Mouse (Mus musculus) kidney, postnatal 25 days (tissue): ENCODE data around the gene Dld.

Experiments used
- DNase-seq, 2 experiments: peaks; one replicate each; pipeline ENCODE4 v3.0.0; 2021; ENCODE audit warnings: mixed read lengths in 2 of 2

Gene Dld

DNA sequence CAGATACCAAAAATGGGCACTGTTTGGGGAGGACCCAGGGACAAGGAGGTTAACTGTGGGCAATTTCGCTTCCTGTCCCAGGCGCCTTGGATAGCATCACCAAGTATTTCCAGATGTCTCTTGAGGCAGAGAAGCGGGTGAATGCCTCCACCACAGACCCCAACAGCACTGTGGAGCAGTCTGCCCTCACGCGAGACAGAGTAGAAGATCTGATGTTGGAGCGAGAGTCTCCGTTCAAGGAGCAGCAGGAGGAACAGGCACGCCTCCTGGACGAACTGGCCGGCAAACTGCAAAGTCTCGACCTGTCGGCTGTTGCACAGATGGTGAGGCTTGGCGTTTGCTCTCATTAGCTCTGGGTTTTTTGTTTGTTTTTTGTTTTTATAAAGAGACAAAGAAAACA is 30.4 kb downstream of the Dld start:
- no peak for DNase-seq

DNA sequence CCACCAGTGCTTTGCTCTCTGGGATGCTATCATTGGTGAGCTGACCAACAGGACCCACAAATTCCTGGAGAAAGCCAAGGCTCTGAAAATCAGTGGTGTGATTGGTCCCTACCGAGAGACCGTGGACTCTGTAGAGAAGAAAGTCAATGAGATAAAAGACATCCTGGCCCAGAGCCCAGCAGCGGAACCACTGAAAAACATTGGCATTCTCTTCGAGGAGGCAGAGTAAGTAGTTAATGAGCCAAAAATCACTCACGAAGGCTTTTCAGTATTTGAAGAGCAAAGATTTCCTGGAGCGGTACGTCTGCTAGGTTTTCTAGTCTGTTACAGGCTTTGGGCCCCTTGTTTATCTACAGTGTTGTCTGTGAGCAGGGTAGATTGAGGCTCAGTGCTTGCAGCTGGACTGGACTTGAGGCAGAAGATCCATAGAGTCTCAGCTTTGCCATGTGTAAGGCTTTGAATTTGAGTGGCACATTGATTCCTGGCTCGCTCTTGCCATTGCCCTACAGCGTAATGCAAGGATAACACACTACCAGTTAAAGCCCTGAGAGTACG is 32.8 kb downstream of the Dld start:
- no peak for DNase-seq

DNA sequence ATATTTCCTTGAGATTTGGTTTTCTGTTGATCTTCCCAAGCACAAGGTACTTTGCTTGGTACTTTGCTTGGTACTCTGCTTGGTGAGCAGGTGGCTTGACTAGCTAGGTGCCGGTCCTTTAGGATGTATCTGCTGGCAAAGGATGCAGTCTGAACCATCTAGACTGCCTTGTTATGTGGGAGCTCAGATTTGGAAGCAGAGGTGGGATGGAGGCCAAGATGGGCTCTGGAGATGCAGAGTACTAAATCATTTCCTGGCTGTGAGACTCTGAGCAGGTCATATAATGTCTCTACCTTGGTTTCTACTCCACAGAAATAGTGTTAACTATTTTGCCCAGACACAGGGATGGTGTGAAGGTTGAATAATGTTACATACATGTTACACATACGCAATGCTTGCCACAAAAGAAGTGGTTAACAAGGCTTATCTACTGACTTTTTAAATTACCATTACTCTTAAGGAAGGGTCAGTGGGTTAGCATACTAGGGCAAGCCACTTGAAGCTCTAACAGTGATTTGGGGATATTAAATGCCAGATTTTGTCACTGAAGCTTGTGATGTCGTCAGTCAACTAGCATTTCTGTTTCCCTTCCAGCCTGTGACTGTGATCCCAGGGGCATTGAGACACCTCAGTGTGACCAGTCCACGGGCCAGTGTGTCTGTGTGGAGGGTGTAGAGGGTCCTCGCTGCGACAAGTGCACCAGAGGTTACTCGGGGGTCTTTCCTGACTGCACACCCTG is 33.4 kb downstream of the Dld start:
- DNase-seq = no peak

DNA sequence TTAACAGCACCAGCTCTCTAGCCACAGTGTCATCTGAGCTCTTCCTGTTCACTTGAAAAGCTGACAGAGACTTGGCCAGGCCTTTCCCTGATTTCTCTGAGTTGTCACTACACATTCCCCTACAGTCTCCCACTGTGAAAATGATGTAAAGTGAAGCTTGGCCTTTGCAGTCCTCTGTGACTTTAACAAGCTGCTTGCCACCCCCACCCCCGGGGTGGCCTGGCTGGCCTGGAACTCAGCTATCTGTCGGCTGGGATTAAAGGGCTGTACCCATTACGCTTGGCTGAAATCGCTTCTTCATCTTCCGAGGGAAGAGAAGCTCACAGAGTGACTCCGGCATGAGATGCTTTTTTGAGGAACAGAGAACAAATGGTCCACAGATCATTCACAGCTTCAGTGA is 35.3 kb downstream of the Dld start:
- DNase-seq = no peak

DNA sequence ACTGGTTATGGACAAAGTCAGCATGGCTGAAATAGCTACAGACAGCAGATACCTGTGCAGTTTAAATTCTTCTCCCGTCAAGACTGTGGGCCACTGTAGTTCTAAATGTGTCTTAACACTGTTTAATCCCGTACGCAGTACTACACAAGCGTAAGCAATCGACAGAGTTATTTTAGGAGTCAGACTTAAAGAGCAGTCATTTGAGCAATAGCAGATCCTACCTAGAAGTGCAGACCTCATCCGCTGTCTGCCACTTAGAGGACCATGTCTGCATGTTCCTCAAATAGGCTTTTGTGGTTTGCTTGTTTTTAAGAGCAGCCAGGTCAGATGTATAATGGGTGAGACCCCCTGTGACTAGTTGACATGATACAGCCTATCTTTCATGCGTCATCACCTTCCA is 36.9 kb downstream of the Dld start:
- no peak for DNase-seq

DNA sequence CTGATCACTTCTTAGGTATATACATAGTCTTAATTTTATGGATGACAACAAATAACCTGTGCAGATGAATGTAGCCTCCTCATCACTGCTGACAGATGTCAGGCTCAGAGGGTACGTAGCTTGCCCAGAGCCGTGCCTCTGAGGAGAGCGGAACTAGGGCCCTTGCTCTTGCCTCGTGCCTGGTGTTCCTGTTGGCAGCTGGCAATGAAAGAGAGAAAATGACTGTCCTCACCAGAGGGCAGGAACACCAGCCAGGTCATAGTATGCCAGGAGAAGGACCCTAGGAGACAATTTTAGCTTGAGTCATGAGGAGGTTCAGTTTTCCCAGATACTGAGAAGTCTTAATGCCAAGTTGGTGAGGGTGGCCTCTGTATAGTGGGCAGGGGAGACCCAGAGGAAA is 38.1 kb downstream of the Dld start:
- DNase-seq = no peak

DNA sequence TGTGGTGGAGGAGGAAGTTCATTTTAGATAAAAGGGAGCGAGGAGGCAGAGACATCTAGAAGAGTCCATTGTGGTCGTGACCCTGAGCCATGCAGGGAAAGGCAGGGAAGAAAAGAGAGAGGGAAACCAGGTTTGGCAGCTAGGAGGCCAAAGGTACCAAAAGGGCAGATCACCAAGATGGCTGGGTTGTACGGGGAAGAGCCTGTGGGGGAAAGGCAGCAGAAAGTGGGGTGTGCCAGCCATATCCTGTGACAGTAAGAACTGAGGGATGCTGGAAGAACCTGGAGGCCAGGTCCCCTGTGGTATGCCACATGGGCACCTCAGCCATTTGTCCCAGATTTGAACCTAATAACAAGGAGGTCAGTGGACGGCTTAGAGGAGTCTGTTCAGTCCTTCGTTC is 39.0 kb downstream of the Dld start:
- no peak for DNase-seq

DNA sequence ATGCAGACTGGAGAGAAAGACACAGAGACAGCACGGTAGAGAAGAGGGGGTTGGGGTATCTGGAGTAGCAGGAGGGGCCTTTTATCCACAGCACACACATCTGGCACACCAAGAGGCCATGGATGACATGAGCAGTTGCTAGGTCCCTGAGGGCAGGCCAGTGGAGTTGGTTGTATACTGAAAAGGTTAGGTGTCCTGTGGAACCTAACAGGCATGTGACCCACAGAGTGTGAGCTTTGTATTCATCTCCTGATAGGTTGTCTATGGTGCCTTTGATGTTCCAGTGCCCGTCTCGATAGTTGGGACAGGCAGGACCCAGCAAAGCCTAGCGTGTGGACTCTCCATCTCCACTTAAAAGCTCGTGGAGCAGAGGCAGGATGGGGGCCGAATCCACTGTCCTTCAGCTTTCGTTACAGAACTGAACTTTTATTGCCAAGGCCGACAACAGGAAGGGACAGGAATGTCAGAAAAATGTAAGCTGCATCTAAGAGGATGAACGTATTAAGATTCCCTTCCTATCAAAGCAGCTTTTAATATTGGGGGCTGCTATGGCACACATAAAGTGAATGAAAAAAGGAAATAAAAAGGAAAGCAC is 39.5 kb downstream of the Dld start:
- no peak for DNase-seq

DNA sequence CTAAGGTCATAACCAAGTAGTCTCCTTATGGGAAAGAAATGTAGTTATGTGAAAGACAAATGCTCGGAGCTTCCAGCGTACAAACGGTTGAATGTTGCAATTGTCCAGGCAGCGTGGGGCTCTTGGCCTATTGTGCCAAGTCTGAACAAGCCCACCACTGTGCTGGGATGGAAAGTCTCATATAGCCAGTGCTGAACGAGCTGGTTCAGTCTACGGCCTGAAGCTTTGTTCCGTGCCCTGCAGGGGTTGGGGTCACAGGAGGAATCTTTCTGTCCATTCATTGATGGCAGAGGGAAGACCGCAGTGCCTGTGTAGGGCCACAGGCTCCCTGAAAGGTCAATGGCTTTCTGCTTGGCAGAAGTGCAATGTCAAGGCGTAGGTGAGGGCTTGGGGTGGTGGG is 40.6 kb downstream of the Dld start:
- no peak for DNase-seq

DNA sequence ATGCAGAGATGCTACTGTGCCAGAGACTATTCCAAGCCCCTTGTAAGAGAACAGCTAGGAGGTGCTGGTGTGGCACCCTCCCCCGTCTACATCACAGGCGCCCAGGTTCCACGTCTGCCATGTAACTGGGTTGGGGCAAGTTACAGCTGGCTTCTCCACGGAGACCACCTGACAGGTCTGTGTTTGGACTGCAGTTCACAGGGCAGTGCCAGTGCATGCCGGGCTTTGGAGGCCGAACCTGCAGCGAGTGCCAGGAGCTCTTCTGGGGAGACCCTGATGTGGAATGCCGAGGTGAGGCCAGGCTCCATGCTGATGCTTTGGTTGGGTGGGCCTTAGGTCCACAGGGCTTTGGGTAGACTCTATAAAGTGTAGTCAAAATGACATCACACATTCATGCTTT is 43.5 kb downstream of the Dld start:
- DNase-seq = peak in 1 of 2 experiments; percentile 42

DNA sequence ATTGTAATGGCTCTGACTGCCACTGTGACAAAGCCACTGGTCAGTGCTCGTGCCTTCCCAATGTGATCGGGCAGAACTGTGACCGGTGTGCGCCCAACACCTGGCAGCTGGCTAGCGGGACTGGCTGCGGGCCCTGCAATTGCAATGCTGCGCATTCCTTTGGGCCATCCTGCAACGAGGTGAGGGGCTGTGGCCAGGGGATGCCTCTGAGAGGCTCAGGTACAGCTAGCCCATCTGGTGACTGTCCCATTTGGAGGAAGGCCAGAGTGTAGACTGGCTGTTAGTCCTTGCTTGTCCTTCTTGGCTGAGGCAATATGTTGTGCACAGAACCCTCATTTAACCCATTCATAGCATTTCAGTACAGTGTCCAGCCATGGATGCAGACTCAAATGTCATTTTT is 44.2 kb downstream of the Dld start:
- DNase-seq = no peak

DNA sequence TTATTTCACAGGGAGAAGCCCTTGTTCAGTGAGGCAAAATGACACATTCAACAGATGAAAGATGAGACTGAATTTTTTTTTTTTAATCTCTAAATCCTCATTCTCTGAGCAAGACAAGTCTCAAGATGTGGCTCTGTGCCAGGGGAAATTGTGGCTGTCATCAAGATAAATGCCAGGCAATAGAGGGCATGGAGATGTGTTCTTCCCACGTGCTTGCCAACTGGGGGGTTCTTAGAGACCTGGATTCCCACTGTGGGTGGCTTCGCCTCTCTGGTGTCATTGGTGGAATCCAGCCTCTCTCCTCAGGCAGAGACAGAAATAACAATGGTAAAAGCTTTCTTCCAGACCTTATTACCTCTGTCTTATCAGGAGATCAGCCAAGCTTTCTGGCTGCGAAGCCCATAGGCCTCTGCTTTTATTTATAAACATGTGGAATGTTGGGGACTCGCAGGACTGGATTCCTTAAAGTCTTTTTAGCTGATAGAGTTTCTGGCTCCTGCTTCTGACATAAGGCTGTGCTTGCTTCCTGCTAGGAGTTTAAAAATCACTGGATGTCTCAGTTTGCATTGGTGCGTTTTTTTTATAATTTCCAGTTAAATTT is 45.1 kb downstream of the Dld start:
- DNase-seq = no peak

DNA sequence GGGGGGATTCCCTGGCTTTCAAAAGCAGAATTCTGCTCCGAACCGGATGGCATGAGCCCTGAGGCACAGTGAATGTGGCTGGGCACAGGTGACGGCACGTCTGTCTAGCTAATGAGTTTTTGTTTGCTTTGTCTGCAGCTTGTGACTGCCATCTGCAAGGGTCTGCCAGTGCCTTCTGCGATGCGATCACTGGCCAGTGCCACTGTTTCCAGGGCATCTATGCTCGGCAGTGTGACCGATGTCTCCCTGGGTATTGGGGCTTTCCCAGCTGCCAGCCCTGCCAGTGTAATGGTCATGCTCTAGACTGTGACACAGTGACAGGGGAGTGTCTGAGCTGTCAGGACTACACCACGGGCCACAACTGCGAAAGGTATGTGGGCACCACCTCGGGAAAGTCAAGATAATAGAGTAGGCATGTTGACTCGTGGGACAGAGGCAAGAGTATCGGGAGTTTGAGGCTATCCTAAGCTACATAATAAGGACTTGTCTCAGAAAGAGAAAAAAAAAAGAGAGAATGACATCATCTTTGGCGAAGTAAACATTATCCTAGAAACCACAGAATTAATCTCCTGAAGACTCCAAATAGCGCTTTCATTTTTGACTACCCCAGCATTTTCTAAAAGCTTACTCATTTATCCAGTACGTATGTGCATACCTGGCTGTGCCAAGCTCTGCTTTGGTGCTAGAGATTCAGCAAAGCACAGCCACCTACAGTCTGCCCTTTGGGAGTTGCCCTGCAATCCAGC is 48.3 kb downstream of the Dld start:
- no peak for DNase-seq

DNA sequence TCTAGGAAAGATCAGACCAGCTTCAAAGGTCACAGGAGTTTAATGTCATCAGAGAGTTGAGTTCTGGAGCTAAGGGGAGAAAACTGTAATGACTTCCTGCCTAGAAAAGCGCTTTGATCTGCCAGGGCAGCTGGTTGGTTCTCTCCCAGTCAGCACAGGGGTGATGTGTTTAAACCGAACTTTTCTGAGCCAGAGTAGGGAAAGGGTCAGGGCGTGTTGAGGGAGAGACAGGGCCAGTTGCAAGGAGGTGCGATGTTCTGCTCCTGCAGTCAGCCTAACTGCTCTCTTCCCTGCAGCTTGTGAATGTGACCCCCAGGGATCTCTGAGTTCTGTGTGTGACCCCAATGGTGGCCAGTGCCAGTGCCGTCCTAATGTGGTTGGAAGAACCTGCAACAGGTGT is 49.0 kb downstream of the Dld start:
- no peak for DNase-seq

DNA sequence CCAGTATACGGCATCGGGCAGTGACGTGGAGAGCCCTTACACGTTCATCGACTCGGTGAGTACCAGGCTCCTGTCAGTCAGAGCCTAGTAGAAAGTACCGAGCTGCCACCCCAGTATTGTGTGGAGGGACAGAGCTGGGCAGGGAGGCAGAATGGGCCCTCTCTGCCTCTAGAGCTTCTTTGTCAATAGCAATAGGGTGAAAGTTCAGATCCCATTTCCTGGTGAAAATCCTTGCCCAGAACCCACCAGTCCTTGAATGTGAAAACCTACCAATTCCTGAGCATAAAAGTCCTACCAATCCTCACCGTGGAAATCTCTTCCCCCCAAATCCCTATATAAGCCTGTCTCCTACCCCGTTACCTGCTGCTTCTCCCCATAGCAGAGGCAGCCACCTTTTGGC is 51.0 kb downstream of the Dld start:
- DNase-seq = no peak

DNA sequence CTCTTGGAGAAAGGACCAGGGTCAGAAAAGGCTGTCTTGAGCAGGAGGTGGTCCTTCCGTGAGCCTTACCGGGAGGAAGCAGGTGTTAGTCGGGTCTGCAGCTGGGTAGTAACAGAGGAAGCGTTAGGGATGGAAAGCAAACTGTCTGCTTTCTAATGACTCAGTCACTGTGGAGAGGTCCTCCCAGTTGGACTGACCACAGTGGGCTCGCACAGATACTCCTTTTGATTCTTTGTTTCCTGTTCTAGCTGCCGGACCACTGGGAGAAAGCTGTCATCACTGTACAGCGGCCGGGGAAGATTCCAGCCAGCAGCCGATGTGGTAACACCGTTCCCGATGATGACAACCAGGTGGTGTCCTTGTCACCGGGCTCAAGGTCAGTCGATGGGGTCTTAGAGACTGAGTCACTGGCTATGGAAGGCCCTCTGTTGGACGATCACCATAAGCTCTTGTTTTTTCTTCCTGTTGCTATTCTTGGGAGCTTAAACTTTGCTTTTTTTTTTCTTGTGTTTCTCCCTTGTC is 51.5 kb downstream of the Dld start:
- DNase-seq = no peak

DNA sequence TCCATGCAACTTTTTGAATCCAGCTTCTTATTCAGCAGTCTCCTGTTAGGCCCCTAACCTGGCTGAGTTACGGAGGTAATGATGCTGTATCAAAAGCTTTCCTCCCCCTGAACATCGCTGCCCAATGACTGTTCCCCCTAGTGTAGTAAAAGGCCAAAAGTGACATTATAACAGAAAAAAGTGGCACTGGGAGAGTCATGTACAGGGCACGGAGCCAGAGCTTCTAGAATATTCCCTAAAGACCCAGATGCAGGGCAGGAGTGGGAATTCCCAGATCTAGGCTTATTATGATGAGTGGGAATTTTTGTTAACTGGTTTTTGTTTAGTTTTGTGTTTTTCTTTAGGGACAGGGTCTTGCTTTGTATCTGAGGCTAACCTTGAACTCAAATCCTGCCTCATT is 52.1 kb downstream of the Dld start:
- DNase-seq = no peak

DNA sequence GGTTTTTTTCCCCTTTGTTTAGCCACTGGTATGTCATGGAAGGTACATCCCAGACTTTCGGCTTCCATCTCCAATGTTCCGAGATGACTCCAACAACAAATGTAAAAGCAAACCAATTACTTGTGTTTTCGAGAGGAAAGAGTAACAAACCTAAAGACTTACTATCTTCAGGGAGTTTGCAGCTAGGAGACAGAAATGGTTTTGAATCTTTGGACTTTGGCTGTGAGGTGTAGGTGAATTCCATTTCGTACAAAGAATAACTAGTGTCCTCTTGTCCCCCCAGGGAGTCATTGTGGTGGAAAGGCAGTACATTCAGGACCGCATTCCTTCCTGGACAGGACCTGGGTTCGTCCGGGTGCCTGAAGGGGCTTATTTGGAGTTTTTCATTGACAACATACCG is 52.7 kb downstream of the Dld start:
- DNase-seq = no peak

DNA sequence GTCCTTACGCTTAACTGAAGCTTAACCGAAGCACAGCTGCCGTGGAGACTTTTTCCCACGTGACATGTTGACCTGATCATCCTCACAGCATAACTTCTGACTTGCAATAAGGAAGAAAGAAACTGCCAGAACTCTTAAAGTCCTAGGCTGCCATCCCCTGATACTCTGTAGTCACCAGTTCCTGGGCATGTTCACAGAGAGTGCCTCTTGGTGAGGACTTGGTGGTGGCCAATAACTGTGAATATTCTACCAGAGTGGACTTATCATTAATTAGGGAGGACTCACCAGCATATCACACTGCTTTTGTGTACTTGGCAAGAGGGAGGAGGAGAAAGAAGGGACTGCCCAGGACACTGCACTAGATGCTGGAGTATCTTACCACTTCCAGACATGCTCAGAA is 53.1 kb downstream of the Dld start:
- DNase-seq = no peak

DNA sequence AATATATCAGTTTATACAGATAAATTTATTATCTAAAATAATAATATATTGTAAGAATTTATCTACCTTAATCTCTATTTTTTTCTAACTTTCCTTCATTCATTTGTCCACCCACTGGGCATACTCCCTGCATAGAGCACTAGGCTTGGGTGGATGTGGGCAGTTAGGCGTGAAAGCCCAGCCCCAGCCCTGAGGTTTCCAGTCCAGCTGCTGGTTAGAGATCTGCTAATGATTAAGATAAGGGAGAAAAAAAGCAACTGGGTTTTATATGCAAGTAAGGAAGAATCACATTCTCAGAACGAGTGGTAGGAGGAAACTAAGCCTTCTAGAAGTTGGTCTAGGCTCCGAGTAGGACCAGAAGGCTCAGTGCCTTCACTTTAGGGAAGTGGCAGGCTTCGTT is 55.2 kb downstream of the Dld start:
- peak; percentile 47 to 72 for DNase-seq

DNA sequence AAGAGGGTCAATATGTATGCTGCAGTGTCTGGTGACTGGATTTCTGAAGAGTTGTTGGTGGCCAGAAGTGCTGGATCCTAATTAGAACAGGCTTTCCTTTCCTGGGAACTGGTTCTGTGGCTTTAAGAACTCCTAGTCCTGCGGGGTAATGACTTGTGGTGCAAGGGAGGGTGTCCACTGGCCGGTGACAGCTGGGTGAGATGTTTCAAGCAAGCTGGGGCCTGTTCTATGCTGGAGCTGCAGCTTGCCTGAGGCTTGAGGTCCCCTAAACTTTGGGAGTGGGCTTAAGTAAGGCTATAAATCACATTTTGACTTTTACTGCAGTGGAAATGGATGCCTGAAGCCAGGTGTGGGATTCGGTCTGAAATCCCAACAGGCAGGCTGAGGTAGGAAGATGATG is 55.7 kb downstream of the Dld start:
- peak in 1 of 2 experiments; percentile 73 for DNase-seq

DNA sequence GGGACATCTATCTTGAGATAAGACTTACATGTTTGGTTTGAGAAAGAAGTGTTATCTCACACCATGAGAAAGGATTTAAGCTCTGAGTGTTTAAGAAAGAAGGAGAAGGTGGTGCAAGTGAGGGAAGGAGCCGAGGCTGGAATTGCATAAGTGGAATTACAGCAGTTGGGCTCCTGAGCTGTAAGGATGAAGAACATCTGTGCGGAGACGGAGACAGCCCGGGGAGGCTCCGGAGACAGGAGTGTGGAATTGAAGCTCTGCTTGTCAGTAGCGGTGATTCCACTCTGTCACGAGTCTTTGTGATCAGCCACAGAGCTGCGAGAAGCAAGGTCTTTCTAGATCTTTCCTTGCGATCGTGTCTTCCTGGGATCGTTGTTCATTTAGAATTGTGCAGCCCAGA is 56.3 kb downstream of the Dld start:
- no peak for DNase-seq

DNA sequence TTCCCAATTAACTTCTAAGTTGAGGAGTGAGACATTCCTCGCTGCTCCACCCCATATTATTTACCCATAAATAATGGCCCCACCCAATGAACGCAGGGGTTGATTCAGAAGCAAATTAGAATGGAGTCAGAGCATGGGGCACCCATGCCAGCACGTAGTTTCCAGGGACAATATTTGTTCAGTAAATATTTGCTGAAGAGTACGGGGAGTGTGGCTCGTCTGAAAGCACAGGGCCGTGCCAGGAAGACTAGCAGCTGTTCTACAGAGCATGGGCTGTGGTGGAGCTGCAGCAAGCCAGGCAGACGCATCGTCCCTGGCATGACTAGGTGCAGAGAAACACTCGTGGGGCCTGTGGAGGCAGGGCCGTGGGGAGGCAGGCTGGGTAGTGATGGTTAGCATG is 56.7 kb downstream of the Dld start:
- DNase-seq = peak in 1 of 2 experiments; percentile 55
